8 mouse cellular contexts compared by ENCODE assay signal in the genomic region with DNA sequence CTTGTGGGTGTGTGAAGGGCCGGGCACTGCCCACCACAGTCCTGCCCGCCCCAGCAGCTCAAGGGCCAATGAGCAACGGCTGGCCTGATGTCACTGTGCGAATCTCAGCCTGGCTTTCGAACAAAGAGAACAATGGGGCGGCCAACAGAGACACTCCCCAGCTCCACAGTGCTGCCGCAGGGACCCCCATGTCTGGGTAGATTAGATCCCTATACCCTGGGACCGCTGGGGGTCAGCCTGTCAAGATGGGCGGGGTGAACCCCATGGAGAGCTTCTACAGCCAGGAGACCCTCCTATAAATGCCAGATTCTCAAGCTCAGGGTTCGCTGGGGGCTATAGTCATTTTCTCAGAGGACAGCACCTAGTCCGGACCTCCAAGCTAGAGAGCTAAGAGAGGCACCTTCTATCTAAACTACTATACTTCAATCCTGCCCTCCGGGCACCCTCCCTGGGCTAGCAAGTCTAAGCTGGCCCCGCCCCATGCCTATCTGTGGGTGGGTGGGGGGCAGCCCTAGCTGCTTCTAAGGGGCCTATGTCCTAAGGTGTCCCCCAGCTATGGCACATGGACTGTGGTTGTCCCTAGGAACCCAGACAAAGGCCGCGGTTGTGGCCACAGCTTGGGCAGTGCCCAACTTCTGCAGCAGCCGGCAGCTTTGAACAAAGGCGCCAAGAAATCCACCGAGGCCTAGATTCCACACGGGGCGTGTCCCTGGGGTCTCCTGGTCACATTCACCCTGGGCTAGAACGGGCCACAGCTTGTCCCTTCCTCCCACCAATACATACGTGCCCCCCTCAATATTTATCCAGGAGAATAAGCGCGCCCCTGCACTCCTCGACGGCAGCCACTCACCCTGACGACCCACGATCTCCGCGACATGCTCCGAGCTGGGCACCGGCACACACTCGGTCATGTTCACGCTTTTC. TPM values are rescaled to one million over a fixed set of nuclear protein-coding genes. Genes with fewer than 3 reads are reported as not detected.
A peak's percentile ranks its signal among the peaks of the same experiment; 100 is the strongest.
DNase-seq lines count a peak whose midpoint lies in the region; ATAC-seq and TF ChIP-seq lines count a peak whose summit lies in the region.

No protein-coding gene starts in this region.

- WGBS in forebrain, embryonic 11.5 days, result under 1% methylated on average over 34 of the region's 34 CpGs
- WGBS in limb, embryonic 10.5 days, result 1% methylated on average over 34 of the region's 34 CpGs
- WGBS in midbrain, embryonic 15.5 days, result under 1% methylated on average over 34 of the region's 34 CpGs

- H3K36me3 ChIP-seq in G1E (replicated peaks), result peaks cover 68% of the 10 kb centered on the region
- peaks cover 13% of the 10 kb centered on the region for H3K36me3 ChIP-seq in forebrain, embryonic 11.5 days (ENCODE audit: control insufficient read depth, insufficient read depth, low read length)
- peaks cover 63% of the 10 kb centered on the region for H3K36me3 ChIP-seq in limb, embryonic 10.5 days
- H3K36me3 ChIP-seq in midbrain, embryonic 15.5 days (replicated peaks), result peaks cover 20% of the 10 kb centered on the region

- peak overlapping the region; percentile 77 for H3K9ac ChIP-seq in forebrain, embryonic 11.5 days (ENCODE audit: low read length)
- H3K9ac ChIP-seq in midbrain, embryonic 15.5 days, result peak overlapping the region; percentile 99

- H3K27me3 ChIP-seq in G1E (ENCODE audit: insufficient read depth, low read length), result peaks cover 6% of the 10 kb centered on the region; the same call in 1 of the 2 replicates
- no peaks in the 10 kb centered on the region for H3K27me3 ChIP-seq in forebrain, embryonic 11.5 days (ENCODE audit: control insufficient read depth, insufficient read depth, low read length)
- no peaks in the 10 kb centered on the region for H3K27me3 ChIP-seq in limb, embryonic 10.5 days (ENCODE audit: low read depth, poor library complexity, severe bottlenecking)
- no peaks in the 10 kb centered on the region for H3K27me3 ChIP-seq in midbrain, embryonic 15.5 days (replicated peaks)

- H3K4me2 ChIP-seq in forebrain, embryonic 11.5 days (ENCODE audit: low read depth, low read length, severe bottlenecking), result peak overlapping the region; percentile 80
- peak overlapping the region; percentile 69 for H3K4me2 ChIP-seq in midbrain, embryonic 15.5 days

- peak overlapping the region; percentile 76 for H3K4me3 ChIP-seq in G1E (ENCODE audit: low read depth, low read length)
- H3K4me3 ChIP-seq in forebrain, embryonic 11.5 days (ENCODE audit: low read depth, low read length), result peak overlapping the region; percentile 98
- H3K4me3 ChIP-seq in limb, embryonic 10.5 days, result peak overlapping the region; percentile 94
- peak overlapping the region; percentile 95 for H3K4me3 ChIP-seq in midbrain, embryonic 15.5 days

- DNase-seq in heart, adult 11 months, result peak; percentile 96
- no peak for DNase-seq in heart, adult 9 months (ENCODE audit: low spot score in 2 of 2)
- no peak for DNase-seq in G1E (ENCODE audit: low spot score)
- DNase-seq in forebrain, embryonic 11.5 days (ENCODE audit: low spot score), result peak; percentile 85
- DNase-seq in limb, embryonic 10.5 days (ENCODE audit: low spot score), result peak; percentile 71
- no peak for DNase-seq in cerebellum, adult 9-10 months

- TF ChIP-seq CTCF in G1E (IDR thresholded peaks at IDR 0.05; ENCODE audit: low read depth, low read length), result no peak

- H3K9me3 ChIP-seq in G1E (replicated peaks), result peaks cover 12% of the 10 kb centered on the region
- no peaks in the 10 kb centered on the region for H3K9me3 ChIP-seq in forebrain, embryonic 11.5 days (ENCODE audit: control insufficient read depth, low read length)
- no peaks in the 10 kb centered on the region for H3K9me3 ChIP-seq in limb, embryonic 10.5 days (replicated peaks)
- H3K9me3 ChIP-seq in midbrain, embryonic 15.5 days, result no peaks in the 10 kb centered on the region

- H3K27ac ChIP-seq in forebrain, embryonic 11.5 days (ENCODE audit: low read depth, low read length), result peak overlapping the region; percentile 79
- H3K27ac ChIP-seq in limb, embryonic 10.5 days, result peak overlapping the region; percentile 93
- peak overlapping the region; percentile 96 for H3K27ac ChIP-seq in midbrain, embryonic 15.5 days

- ATAC-seq in G1E (ENCODE audit: extremely low read depth, insufficient number of reproducible peaks, low FRiP score, poor library complexity, severe bottlenecking), result no peak
- peak; percentile 79 for ATAC-seq in forebrain, embryonic 11.5 days (replicated peaks; ENCODE audit: low FRiP score)
- ATAC-seq in midbrain, embryonic 15.5 days (replicated peaks), result peak; percentile 79
- no peak for ATAC-seq in CD4-positive, CD25-positive, alpha-beta regulatory T cell, adult 4 months

- H3K4me1 ChIP-seq in G1E (ENCODE audit: insufficient read depth, low read depth, low read length), result peaks cover 72% of the 10 kb centered on the region
- H3K4me1 ChIP-seq in forebrain, embryonic 11.5 days (replicated peaks; ENCODE audit: control insufficient read depth, insufficient read depth, low read length), result peaks cover 22% of the 10 kb centered on the region
- H3K4me1 ChIP-seq in limb, embryonic 10.5 days, result peaks cover 49% of the 10 kb centered on the region
- H3K4me1 ChIP-seq in midbrain, embryonic 15.5 days, result peaks cover 37% of the 10 kb centered on the region

RNA-seq across cellular contexts. Expression of a gene that starts 1.4 kb away (rescaled TPM):
- total RNA-seq in G1E (2014; fragmentation: Nextera tagmentation) (7.7 and 11.4 TPM in 2 replicates), G1E (2017) (8.7 and 10.9 TPM in 2 replicates)
- 35.3 and 41.9 TPM in 2 replicates for polyA plus RNA-seq in G1E (2012)
- polyA plus RNA-seq in forebrain, embryonic 11.5 days (2014; fragmentation: Nextera tagmentation; extraction: Ambion mirVana), result 13.3 and 15.9 TPM in 2 replicates
- 7.2 and 7.5 TPM in 2 replicates for polyA plus RNA-seq in limb, embryonic 10.5 days (2016; fragmentation: Nextera tagmentation; extraction: Ambion mirVana)
- 18.3 and 18.8 TPM in 2 replicates for polyA plus RNA-seq in midbrain, embryonic 15.5 days (2015; fragmentation: Nextera tagmentation; extraction: Ambion mirVana)
- polyA plus RNA-seq in CD4-positive, CD25-positive, alpha-beta regulatory T cell, adult 4 months (2017; shearing (Covaris generic)), result 1 to 10 TPM in 1 of 2 experiments, not detected in 1; 1.3 TPM

RNA-seq across cellular contexts. Expression of a gene that starts 13.3 kb away (rescaled TPM):
- 37.3 and 41.7 TPM in 2 replicates for total RNA-seq in G1E (2014; fragmentation: Nextera tagmentation)
- total RNA-seq in G1E (2017), result 36.0 and 42.0 TPM in 2 replicates
- 244 and 272 TPM in 2 replicates for polyA plus RNA-seq in G1E (2012)
- 276 and 322 TPM in 2 replicates for polyA plus RNA-seq in forebrain, embryonic 11.5 days (2014; fragmentation: Nextera tagmentation; extraction: Ambion mirVana)
- polyA plus RNA-seq in limb, embryonic 10.5 days (2016; fragmentation: Nextera tagmentation; extraction: Ambion mirVana), result 453 and 469 TPM in 2 replicates
- polyA plus RNA-seq in midbrain, embryonic 15.5 days (2015; fragmentation: Nextera tagmentation; extraction: Ambion mirVana), result 227 and 250 TPM in 2 replicates
- 10 to 100 TPM; 26.7 to 27.2 TPM for polyA plus RNA-seq in CD4-positive, CD25-positive, alpha-beta regulatory T cell, adult 4 months (2017; shearing (Covaris generic))

RNA-seq across cellular contexts. Expression of a gene that starts 20.6 kb away (rescaled TPM):
- total RNA-seq in G1E (2014; fragmentation: Nextera tagmentation), result 57.3 and 71.6 TPM in 2 replicates
- 376 and 446 TPM in 2 replicates for total RNA-seq in G1E (2017)
- polyA plus RNA-seq in G1E (2012), result 1,650 and 1,908 TPM in 2 replicates
- polyA plus RNA-seq in forebrain, embryonic 11.5 days (2014; fragmentation: Nextera tagmentation; extraction: Ambion mirVana), result 430 and 504 TPM in 2 replicates
- 651 and 677 TPM in 2 replicates for polyA plus RNA-seq in limb, embryonic 10.5 days (2016; fragmentation: Nextera tagmentation; extraction: Ambion mirVana)
- 581 and 629 TPM in 2 replicates for polyA plus RNA-seq in midbrain, embryonic 15.5 days (2015; fragmentation: Nextera tagmentation; extraction: Ambion mirVana)
- 100 to 1,000 TPM; 268 to 337 TPM for polyA plus RNA-seq in CD4-positive, CD25-positive, alpha-beta regulatory T cell, adult 4 months (2017; shearing (Covaris generic))

RNA-seq across cellular contexts. Expression of a gene that starts 29.8 kb away (rescaled TPM):
- total RNA-seq in G1E (2014; fragmentation: Nextera tagmentation) (not detected in 2 replicates), G1E (2017) (0.12 TPM in 1 of 2 replicates, not detected in the other)
- not detected in 2 replicates for polyA plus RNA-seq in G1E (2012)
- polyA plus RNA-seq in forebrain, embryonic 11.5 days (2014; fragmentation: Nextera tagmentation; extraction: Ambion mirVana), result 0.36 and 0.87 TPM in 2 replicates
- polyA plus RNA-seq in limb, embryonic 10.5 days (2016; fragmentation: Nextera tagmentation; extraction: Ambion mirVana), result 0.31 and 0.48 TPM in 2 replicates
- 6.2 TPM in 2 replicates for polyA plus RNA-seq in midbrain, embryonic 15.5 days (2015; fragmentation: Nextera tagmentation; extraction: Ambion mirVana)
- polyA plus RNA-seq in CD4-positive, CD25-positive, alpha-beta regulatory T cell, adult 4 months (2017; shearing (Covaris generic)), result not detected

RNA-seq across cellular contexts. Expression of a gene that starts 37.9 kb away (rescaled TPM):
- total RNA-seq in G1E (2014; fragmentation: Nextera tagmentation) (16.9 and 17.5 TPM in 2 replicates), G1E (2017) (5.4 and 8.0 TPM in 2 replicates)
- 33.4 and 37.9 TPM in 2 replicates for polyA plus RNA-seq in G1E (2012)
- polyA plus RNA-seq in forebrain, embryonic 11.5 days (2014; fragmentation: Nextera tagmentation; extraction: Ambion mirVana), result 0.51 and 0.76 TPM in 2 replicates
- polyA plus RNA-seq in limb, embryonic 10.5 days (2016; fragmentation: Nextera tagmentation; extraction: Ambion mirVana), result 0.39 and 0.48 TPM in 2 replicates
- polyA plus RNA-seq in midbrain, embryonic 15.5 days (2015; fragmentation: Nextera tagmentation; extraction: Ambion mirVana), result 0.67 and 0.79 TPM in 2 replicates
- not detected for polyA plus RNA-seq in CD4-positive, CD25-positive, alpha-beta regulatory T cell, adult 4 months (2017; shearing (Covaris generic))

Comparison
In these comparisons a context has a peak if more than half of its experiments do, and no peak if none do; other contexts are left out.
1. DNase-seq: peak in heart, adult 11 months (single experiment), forebrain, embryonic 11.5 days (single experiment) and limb, embryonic 10.5 days (single experiment); none in heart, adult 9 months (0 of 2), G1E (single experiment) and cerebellum, adult 9-10 months (single experiment).
2. ATAC-seq: peak in forebrain, embryonic 11.5 days (single experiment) and midbrain, embryonic 15.5 days (single experiment); none in G1E (single experiment) and CD4-positive, CD25-positive, alpha-beta regulatory T cell, adult 4 months (single experiment).
3. Peak in every context shown above with its lines, with median percentiles within 50 percentile points of each other: H3K4me3 ChIP-seq and H3K27ac ChIP-seq.